Mouse (Mus musculus): ENCODE data around the gene 5830411N06Rik.

GRCm38 (mm10) chr7:140247216-140247615 is at the start of gene 5830411N06Rik:
- no peak for TF ChIP-seq CTCF (IDR thresholded peaks at IDR 0.05; ENCODE audit: low read depth)
- TF ChIP-seq EP300 (IDR thresholded peaks at IDR 0.05; ENCODE audit: low read depth): no peak
